Mouse (Mus musculus) limb, embryonic 15.5 days (tissue): ENCODE data around the gene Olfr1338. TPM values are rescaled to one million over a fixed set of nuclear protein-coding genes. Genes with fewer than 3 reads are reported as not detected.
"Not testable (repeated sequence)": the region's sequence is repeated elsewhere in the genome, so short reads cannot be mapped to it uniquely, and the experiment has no call there.

Source experiments
- ATAC-seq: fragments of 200-750 bp; cut with Nextera tagmentation; 2 replicates; pipeline ENCODE4 v1.8.0; 2017; ENCODE audit warnings: low read depth, moderate TSS enrichment; ENCODE audit not compliant: insufficient number of reproducible peaks, low FRiP score, low TSS enrichment
- H3K27ac ChIP-seq: fragments of 300-500 bp; sonication (generic); 2 replicates; pipeline ENCODE4 v1.5.1; 2015; ENCODE audit warnings: moderate library complexity, mild to moderate bottlenecking, inconsistent platforms
- H3K27me3 ChIP-seq: fragments of 300-500 bp; sonication (generic); 2 replicates; pipeline ENCODE4 v1.6.1; 2015; ENCODE audit warnings: inconsistent platforms
- H3K36me3 ChIP-seq: fragments of 300-500 bp; sonication (generic); 2 replicates; pipeline ENCODE4 v1.6.1; 2015; ENCODE audit warnings: inconsistent platforms
- H3K4me1 ChIP-seq: fragments of 300-500 bp; sonication (generic); 2 replicates; pipeline ENCODE4 v1.6.1; 2015; ENCODE audit warnings: inconsistent platforms
- H3K4me2 ChIP-seq: fragments of 300-500 bp; sonication (generic); 2 replicates; pipeline ENCODE4 v1.6.1; 2015; ENCODE audit warnings: mild to moderate bottlenecking, inconsistent platforms
- H3K4me3 ChIP-seq: fragments of 300-500 bp; sonication (generic); 2 replicates; pipeline ENCODE4 v1.5.1; 2015; ENCODE audit warnings: mild to moderate bottlenecking, inconsistent platforms
- H3K9ac ChIP-seq: fragments of 300-500 bp; sonication (generic); 2 replicates; pipeline ENCODE4 v1.6.1; 2015; ENCODE audit warnings: inconsistent platforms
- H3K9me3 ChIP-seq: fragments of 300-500 bp; sonication (generic); 2 replicates; pipeline ENCODE4 v1.6.1; 2016; ENCODE audit warnings: inconsistent platforms
- WGBS: fragments of 180-500 bp; shearing (Covaris S2); methylation state at CpG from one replicate; pipeline ENCODE4 v1.1.7; 2015; 5-methylcytosine and 5-hydroxymethylcytosine counted together
- polyA plus RNA-seq: library from polyadenylated mRNA; unstranded; fragments of >200 nt; fragmentation: Nextera tagmentation; extraction: Ambion mirVana; gene quantifications from 2 replicates; pipeline ENCODE4 v1.2.1, GENCODE M21; 2015

Olfr1338 gene
- polyA plus RNA-seq, result not detected in 2 replicates

- H3K4me3 ChIP-seq, result no peak within 1 kb of the TSS
- H3K9me3 ChIP-seq, result no peaks in the 10 kb centered on the region
- ATAC-seq, result no peak
- H3K27ac ChIP-seq, result no peak within 1 kb of the TSS
- no peak within 1 kb of the TSS for H3K4me2 ChIP-seq
- H3K36me3 ChIP-seq, result no peaks in the 10 kb centered on the region
- no peaks in the 10 kb centered on the region for H3K27me3 ChIP-seq
- H3K9ac ChIP-seq, result no peak within 1 kb of the TSS
- no peaks in the 10 kb centered on the region for H3K4me1 ChIP-seq
- WGBS, result 79% methylated on average over 1 of the region's 1 CpGs
These were observed at the start of gene Olfr1338 for GRCm38 (mm10) chr4:118758637-118759036. Gene Olfr1338 (minus strand): TSS chr4:118758737.

DNA sequence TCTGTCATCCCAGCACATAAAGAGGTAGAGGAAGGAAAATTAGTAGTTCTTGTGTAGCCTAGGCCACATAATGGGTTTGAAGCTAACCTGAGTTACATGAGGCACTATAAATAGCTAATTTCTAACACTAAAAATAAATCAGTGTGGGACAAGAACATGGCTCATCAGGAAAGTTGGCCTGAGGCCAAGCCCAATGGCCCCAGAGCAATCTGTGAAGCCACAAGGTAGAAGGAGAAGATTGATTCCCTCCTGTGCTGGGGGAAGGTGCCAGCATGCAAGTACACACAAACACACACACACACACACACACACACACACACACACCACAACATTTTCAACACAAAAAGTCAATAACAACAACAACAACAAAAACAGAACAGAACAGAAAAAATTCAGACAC, 34.3 kb upstream of the Olfr1338 start:
- H3K4me2 ChIP-seq, H3K4me1 ChIP-seq, ATAC-seq, H3K4me3 ChIP-seq, H3K9ac ChIP-seq, H3K36me3 ChIP-seq, H3K27me3 ChIP-seq, H3K9me3 ChIP-seq, H3K27ac ChIP-seq: not testable (repeated sequence)

DNA sequence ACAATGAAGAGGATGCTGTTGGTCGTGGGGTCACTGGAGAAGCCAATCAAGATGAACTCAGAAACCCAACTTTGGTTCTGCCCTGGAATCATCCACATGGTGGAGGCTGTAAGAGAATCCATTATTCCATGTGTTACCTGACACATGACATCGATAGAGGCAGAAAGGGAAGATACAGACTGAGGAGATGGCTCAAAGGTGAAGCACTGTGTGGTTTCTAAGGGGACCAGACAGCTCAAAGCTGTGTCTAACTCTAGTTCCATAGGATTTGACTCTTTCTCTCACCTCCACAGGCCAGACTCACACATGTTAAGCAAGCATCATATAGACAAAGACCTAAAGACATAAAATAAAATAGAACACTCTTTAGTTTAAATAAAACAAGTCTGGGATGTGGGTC, 23.9 kb upstream of the Olfr1338 start, which contains the start of gene Olfr1337:
Olfr1337 (minus strand) TSS at position 101 of the 400 bp plus-strand sequence.
- no peaks in the 10 kb centered on the region for H3K27me3 ChIP-seq
- no peak for ATAC-seq
- H3K4me1 ChIP-seq, result no peaks in the 10 kb centered on the region
- H3K4me3 ChIP-seq, result no peak within 1 kb of the TSS
- no peak within 1 kb of the TSS for H3K4me2 ChIP-seq
- no peaks in the 10 kb centered on the region for H3K36me3 ChIP-seq
- H3K27ac ChIP-seq, result no peak within 1 kb of the TSS
- no peaks in the 10 kb centered on the region for H3K9me3 ChIP-seq
- no peak within 1 kb of the TSS for H3K9ac ChIP-seq
- 79% methylated on average over 2 of the region's 2 CpGs for WGBS

GRCm38 (mm10) chr4:118741881-118742280, 16.7 kb downstream of the Olfr1338 start:
- Histone ChIP-seq H3K27me3 (peaks cover 21% of the 10 kb centered on the region; the same call in 1 of the 2 replicates), H3K4me1 (no peaks in the 10 kb centered on the region), H3K4me3 (no peak overlapping the region), H3K9me3 (0 out of 2 replicates have a peak, but pooled peaks cover 2% of the 10 kb centered on the region), H3K4me2 (no peak overlapping the region), H3K36me3 (no peaks in the 10 kb centered on the region), H3K27ac (no peak overlapping the region), H3K9ac (no peak overlapping the region)
- no peak for ATAC-seq
- 10% methylated on average over 16 of the region's 16 CpGs for WGBS

GRCm38 (mm10) chr4:118740988-118741698, 17.4 kb downstream of the Olfr1338 start:
- H3K4me3 ChIP-seq, result no peak overlapping the region
- WGBS, result 11% methylated on average over 11 of the region's 11 CpGs
- peaks cover 21% of the 10 kb centered on the region; the same call in 1 of the 2 replicates for H3K27me3 ChIP-seq
- H3K27ac ChIP-seq, result no peak overlapping the region
- 0 out of 2 replicates have a peak, but pooled peaks cover under 1% of the 10 kb centered on the region for H3K9me3 ChIP-seq
- H3K9ac ChIP-seq, result no peak overlapping the region
- no peak overlapping the region for H3K4me2 ChIP-seq
- ATAC-seq, result no peak
- no peaks in the 10 kb centered on the region for H3K4me1 ChIP-seq
- H3K36me3 ChIP-seq, result no peaks in the 10 kb centered on the region

GRCm38 (mm10) chr4:118739574-118739973, 19.0 kb downstream of the Olfr1338 start:
- Histone ChIP-seq H3K9me3 (no peaks in the 10 kb centered on the region), H3K9ac (no peak overlapping the region), H3K4me1 (no peaks in the 10 kb centered on the region), H3K4me3 (no peak overlapping the region), H3K27me3 (peaks cover 21% of the 10 kb centered on the region; the same call in 1 of the 2 replicates), H3K27ac (no peak overlapping the region), H3K4me2 (no peak overlapping the region), H3K36me3 (no peaks in the 10 kb centered on the region)
- 62% methylated on average over 3 of the region's 3 CpGs for WGBS
- ATAC-seq, result no peak

DNA sequence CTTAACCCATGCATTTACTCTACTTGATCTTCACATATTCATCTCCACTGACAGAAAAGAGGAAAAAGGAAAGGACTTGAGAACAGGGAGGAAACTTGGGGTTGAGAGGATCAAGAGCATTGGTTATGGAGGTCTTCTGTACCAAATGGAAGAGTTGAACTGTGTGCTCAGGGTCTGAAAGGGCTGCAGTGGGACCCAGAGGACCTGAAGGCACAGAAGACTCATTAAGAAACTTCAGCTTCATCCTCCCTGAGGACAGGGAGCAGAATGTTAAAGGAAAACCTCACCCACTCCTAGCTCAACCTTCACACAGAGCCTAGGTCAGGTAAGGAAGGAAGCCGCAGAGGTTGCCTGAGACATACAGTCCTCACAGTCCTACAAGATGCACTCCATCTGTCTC, 26.7 kb downstream of the Olfr1338 start, which contains the start of gene Olfr1339:
Olfr1339 (plus strand) TSS at position 301 of the 400 bp plus-strand sequence.
- H3K4me1 ChIP-seq, result no peaks in the 10 kb centered on the region
- no peak within 1 kb of the TSS for H3K9ac ChIP-seq
- H3K9me3 ChIP-seq, result no peaks in the 10 kb centered on the region
- H3K36me3 ChIP-seq, result no peaks in the 10 kb centered on the region
- ATAC-seq, result no peak
- no peaks in the 10 kb centered on the region for H3K27me3 ChIP-seq
- no peak within 1 kb of the TSS for H3K4me3 ChIP-seq
- no peak within 1 kb of the TSS for H3K27ac ChIP-seq
- WGBS, result 94% methylated on average over 1 of the region's 1 CpGs
- no peak within 1 kb of the TSS for H3K4me2 ChIP-seq

DNA sequence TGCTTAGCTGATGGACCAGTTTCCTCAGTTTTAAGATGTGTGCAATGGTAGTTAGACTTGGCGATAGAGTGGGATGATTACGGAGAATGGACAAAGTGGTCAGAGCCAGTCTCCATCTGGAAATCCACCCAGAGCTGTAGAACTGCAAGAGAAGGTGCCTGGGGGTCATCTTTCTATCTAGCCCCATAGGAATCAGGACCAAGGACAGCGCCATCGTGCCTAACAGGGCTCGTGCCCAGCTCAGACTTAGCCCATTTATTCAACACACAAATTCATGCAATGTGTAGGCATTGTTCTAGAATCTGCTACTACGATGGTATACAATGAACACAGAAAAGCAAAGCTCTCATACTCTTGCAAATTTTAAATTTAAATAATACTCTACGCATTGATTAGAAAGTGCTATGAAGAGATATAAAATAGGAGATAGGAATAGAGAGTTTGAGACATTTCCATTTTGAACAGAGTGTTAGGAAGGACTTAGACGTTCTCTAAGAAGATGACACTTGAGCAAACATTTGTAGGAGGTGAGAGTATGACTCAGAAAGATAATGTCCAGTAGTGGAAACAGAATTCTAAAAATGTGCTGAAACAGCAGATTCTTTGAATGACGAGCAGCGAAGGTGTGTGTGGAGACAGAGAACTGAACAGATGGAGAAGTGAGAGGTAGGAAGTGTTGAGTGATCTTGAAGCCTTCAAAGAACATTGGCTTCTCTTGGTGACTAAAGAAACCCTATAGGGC, 36.6 kb downstream of the Olfr1338 start:
- Histone ChIP-seq H3K36me3 (no peaks in the 10 kb centered on the region), H3K4me2 (no peak overlapping the region), H3K9ac (no peak overlapping the region), H3K27me3 (no peaks in the 10 kb centered on the region), H3K4me1 (no peaks in the 10 kb centered on the region), H3K4me3 (no peak overlapping the region), H3K9me3 (no peaks in the 10 kb centered on the region), H3K27ac (no peak overlapping the region)
- WGBS, result 55% methylated on average over 10 of the region's 10 CpGs
- ATAC-seq, result no peak

GRCm38 (mm10) chr4:118719838-118720237, 38.7 kb downstream of the Olfr1338 start, which contains the start of gene Olfr1340:
Gene Olfr1340 (plus strand): TSS chr4:118720138.
- H3K9ac ChIP-seq, result no peak within 1 kb of the TSS
- no peak within 1 kb of the TSS for H3K27ac ChIP-seq
- no peaks in the 10 kb centered on the region for H3K36me3 ChIP-seq
- H3K27me3 ChIP-seq, result no peaks in the 10 kb centered on the region
- no peak within 1 kb of the TSS for H3K4me2 ChIP-seq
- H3K4me1 ChIP-seq, result no peaks in the 10 kb centered on the region
- no peak within 1 kb of the TSS for H3K4me3 ChIP-seq
- H3K9me3 ChIP-seq, result no peaks in the 10 kb centered on the region
- ATAC-seq, result no peak

DNA sequence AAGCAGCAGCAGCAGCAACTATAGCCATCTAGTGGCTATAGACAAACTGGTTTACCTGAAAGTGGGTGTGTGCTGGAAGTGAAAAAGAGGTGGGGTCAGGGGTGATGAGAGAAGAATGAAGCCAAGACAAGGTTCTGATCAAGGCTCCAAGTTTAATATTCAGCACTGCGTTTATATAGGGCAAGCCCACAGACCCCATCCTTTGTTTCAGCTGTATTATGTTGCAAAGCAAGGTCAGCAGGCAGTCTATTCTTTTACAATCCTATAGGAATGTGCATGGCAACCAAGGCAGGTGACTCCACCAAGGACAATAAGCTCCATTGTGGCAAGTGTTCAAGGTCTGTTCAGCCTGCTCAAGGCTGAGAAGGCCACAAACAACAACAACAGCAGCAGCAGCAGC, 46.9 kb downstream of the Olfr1338 start:
- WGBS, result 62% methylated on average over 1 of the region's 1 CpGs
- no peaks in the 10 kb centered on the region for H3K27me3 ChIP-seq
- ATAC-seq, result no peak
- H3K27ac ChIP-seq, result no peak overlapping the region
- H3K4me3 ChIP-seq, result no peak overlapping the region
- no peak overlapping the region for H3K4me2 ChIP-seq
- no peaks in the 10 kb centered on the region for H3K9me3 ChIP-seq
- H3K36me3 ChIP-seq, result no peaks in the 10 kb centered on the region
- H3K4me1 ChIP-seq, result no peaks in the 10 kb centered on the region
- H3K9ac ChIP-seq, result no peak overlapping the region

GRCm38 (mm10) chr4:118708086-118708485, 50.5 kb downstream of the Olfr1338 start:
- Histone ChIP-seq H3K27ac (no peak overlapping the region), H3K9ac (no peak overlapping the region), H3K36me3 (no peaks in the 10 kb centered on the region), H3K9me3 (no peaks in the 10 kb centered on the region), H3K4me3 (no peak overlapping the region), H3K27me3 (no peaks in the 10 kb centered on the region), H3K4me1 (no peaks in the 10 kb centered on the region), H3K4me2 (no peak overlapping the region)
- 78% methylated on average over 5 of the region's 5 CpGs for WGBS
- ATAC-seq, result no peak

DNA sequence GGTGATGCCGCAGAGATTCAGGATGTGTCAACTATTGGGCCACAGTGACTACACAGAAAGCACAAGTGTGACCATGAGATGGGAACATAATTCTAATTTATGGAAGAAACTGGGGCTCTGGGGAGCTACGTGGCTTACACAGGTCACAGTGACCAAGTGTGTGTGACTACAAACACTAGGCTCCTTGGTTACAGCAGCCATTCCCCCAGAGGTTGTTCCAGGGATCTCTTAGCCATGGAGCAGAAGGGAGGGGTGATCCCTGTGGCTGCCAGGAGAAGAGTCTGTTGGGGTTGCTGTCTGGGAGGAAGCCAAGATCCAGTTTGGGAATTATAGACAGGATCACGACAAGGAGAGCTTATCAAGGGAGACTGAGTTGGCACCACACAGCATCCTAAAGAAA, 55.3 kb downstream of the Olfr1338 start, which contains the start of gene Olfr1341:
Olfr1341 (plus strand) TSS at position 301 of the 400 bp plus-strand sequence.
- 81% methylated on average over 3 of the region's 3 CpGs for WGBS
- no peaks in the 10 kb centered on the region for H3K9me3 ChIP-seq
- no peak within 1 kb of the TSS for H3K27ac ChIP-seq
- H3K27me3 ChIP-seq, result no peaks in the 10 kb centered on the region
- no peaks in the 10 kb centered on the region for H3K4me1 ChIP-seq
- no peak within 1 kb of the TSS for H3K4me3 ChIP-seq
- ATAC-seq, result no peak
- H3K4me2 ChIP-seq, result no peak within 1 kb of the TSS
- H3K36me3 ChIP-seq, result no peaks in the 10 kb centered on the region
- no peak within 1 kb of the TSS for H3K9ac ChIP-seq
